Mouse (Mus musculus) right cerebral cortex, adult 18-20 months (tissue): Measurements from ENCODE around the gene Prss29.

ENCODE experiments used
- DNase-seq: peaks from one replicate; pipeline ENCODE4 v3.0.0; 2022; ENCODE audit warnings: mixed read lengths

Gene Prss29

DNA sequence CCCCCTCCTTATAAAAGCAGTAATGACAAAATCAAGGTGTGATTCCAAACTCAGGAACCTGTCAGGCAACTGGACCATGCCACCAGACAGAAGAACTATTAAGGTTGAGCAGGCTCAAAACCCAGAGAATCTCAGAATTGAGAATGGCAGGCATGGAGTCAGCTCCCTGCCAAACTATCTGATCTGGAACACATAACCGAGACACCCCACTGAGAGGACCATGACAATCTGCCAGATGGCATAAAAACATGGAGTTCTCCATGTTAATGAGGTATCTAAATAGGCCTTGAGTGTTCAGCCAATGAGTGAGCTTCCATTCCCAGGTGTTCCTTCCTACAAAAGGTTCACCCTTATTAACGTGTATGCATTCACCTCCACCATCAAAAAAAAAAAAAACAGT, 42.8 kb downstream of the Prss29 start:
- no peak for DNase-seq

DNA sequence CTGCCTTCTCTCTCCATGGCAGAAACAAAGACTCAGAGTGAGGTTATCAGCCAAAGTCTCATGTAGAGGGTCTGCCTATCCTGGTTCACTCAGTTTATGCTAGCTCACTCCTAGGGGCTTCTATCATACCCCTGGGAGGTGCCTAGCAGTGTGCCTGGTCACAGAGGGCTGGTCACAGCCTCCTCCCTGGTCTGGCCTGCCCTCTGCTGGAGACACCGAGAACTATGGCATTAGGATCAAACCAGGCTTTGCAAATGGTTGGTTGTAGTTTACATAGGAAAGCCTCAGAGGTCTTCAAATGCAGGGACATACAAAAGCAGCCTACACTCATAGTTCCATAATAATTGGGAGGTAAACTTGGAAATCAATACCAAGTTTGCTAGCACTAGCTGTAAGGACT, 45.3 kb downstream of the Prss29 start:
- peak; percentile 30 for DNase-seq

DNA sequence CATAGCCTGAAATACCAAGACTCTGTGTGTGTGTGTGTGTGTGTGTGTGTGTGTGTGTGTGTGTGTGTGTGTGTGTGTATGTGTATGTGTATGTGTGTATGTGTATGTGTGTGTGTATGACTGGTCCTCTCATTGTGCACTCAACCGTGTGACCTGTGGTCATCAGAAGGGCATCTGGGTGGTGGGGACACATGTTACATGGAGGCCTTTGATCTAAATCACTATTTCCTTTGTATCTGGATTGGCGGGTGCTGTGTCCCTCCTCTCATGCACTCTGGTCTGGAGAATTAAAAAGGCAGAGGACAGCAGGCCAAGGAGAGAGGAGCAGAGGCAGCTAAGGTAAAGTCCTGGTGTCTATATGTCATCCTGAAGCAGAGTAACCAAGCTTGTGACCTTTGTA, 47.6 kb downstream of the Prss29 start, which contains the start of gene Tpsb2:
Gene Tpsb2, plus strand, starts transcription at position 301 of the 400 bp plus-strand sequence.
- no peak for DNase-seq

DNA sequence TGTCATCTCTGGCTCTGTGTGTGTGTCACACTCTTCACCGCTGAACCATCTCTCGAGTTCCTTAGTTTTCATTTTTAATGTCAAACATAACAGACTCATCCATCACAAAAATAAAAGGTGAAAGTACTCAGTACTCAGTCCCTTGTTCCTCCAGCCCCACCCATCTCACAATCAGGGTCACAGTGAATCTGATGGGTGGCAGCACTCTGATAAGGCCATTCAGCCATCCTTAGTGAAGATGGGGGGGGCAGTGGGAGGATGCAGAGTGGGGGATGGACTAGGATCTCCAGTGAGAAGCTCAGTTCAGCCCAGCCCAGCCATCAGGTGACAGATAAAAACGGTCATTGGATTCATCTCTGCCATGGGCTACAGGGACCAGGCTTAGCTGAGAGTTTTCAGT, 50.5 kb downstream of the Prss29 start, which contains the start of gene Tpsg1:
Gene Tpsg1, plus strand, starts transcription at position 301 of the 400 bp plus-strand sequence.
- DNase-seq, result no peak
